Mouse (Mus musculus) spleen, postnatal 4 days (tissue): ENCODE measurements around the gene Slc36a4.

Source experiments
- DNase-seq, 2 experiments: peaks; one replicate each; pipeline ENCODE4 v3.0.0; 2022; ENCODE audit warnings: low spot score in 2 of 2

Gene Slc36a4

GRCm38 (mm10) chr9:15709599-15710381 lies at the start of gene Slc36a4:
TSS of gene Slc36a4 (plus strand) at chr9:15709738.
- peak; percentile 55 to 80 for DNase-seq

GRCm38 (mm10) chr9:15664606-15665005 lies 44.9 kb upstream of the Slc36a4 start:
- no peak for DNase-seq

- DNase-seq, result no peak
Observed at GRCm38 (mm10) chr9:15669452-15669851, 40.1 kb upstream of the Slc36a4 start.

- no peak for DNase-seq
Observed at GRCm38 (mm10) chr9:15670002-15670527, 39.5 kb upstream of the Slc36a4 start.

GRCm38 (mm10) chr9:15672251-15672650 lies 37.3 kb upstream of the Slc36a4 start:
- no peak for DNase-seq

- peak in 1 of 2 experiments; percentile 25 for DNase-seq
Observed at GRCm38 (mm10) chr9:15681855-15682466, 27.6 kb upstream of the Slc36a4 start.

- peak; percentile 51 to 80 for DNase-seq
Observed at GRCm38 (mm10) chr9:15685215-15685614, 24.3 kb upstream of the Slc36a4 start.

- DNase-seq, result no peak
Observed at GRCm38 (mm10) chr9:15687358-15687757, 22.2 kb upstream of the Slc36a4 start.

- DNase-seq, result no peak
Observed at GRCm38 (mm10) chr9:15693847-15694246, 15.7 kb upstream of the Slc36a4 start.

- DNase-seq, result no peak
Observed at GRCm38 (mm10) chr9:15694989-15695388, 14.5 kb upstream of the Slc36a4 start.

GRCm38 (mm10) chr9:15705706-15706105 lies 3.8 kb upstream of the Slc36a4 start:
- peak in 1 of 2 experiments; percentile 54 for DNase-seq

GRCm38 (mm10) chr9:15708979-15709598 lies 449 bp upstream of the Slc36a4 start:
- peak in 1 of 2 experiments; percentile 58 for DNase-seq

GRCm38 (mm10) chr9:15710821-15711565 lies 1.5 kb downstream of the Slc36a4 start:
- no peak for DNase-seq

- DNase-seq, result no peak
Observed at GRCm38 (mm10) chr9:15711676-15712075, 2.1 kb downstream of the Slc36a4 start.

GRCm38 (mm10) chr9:15714792-15715191 lies 5.3 kb downstream of the Slc36a4 start:
- no peak for DNase-seq

GRCm38 (mm10) chr9:15715193-15715989 lies 5.9 kb downstream of the Slc36a4 start:
- no peak for DNase-seq

- DNase-seq, result no peak
Observed at GRCm38 (mm10) chr9:15717363-15717762, 7.8 kb downstream of the Slc36a4 start.

GRCm38 (mm10) chr9:15718295-15718694 lies 8.8 kb downstream of the Slc36a4 start:
- DNase-seq, result no peak

GRCm38 (mm10) chr9:15719594-15719993 lies 10.1 kb downstream of the Slc36a4 start:
- DNase-seq, result no peak

- no peak for DNase-seq
Observed at GRCm38 (mm10) chr9:15720556-15720955, 11.0 kb downstream of the Slc36a4 start.
